Mouse (Mus musculus): ENCODE results near the gene Mapkapk2. TPM values are rescaled to one million over a fixed set of nuclear protein-coding genes. Genes with fewer than 3 reads are reported as not detected.

Mapkapk2 gene
- polyA plus RNA-seq, 1 experiment from 2014 or later, result 12.3 TPM

GRCm38 (mm10) chr1:131048946-131049345 lies 48.7 kb downstream of the Mapkapk2 start:
- ATAC-seq (ENCODE audit: low read depth), result no peak
- no peak overlapping the region for H3K4me2 ChIP-seq
- peaks cover 11% of the 10 kb centered on the region for H3K4me1 ChIP-seq (replicated peaks)
- H3K9ac ChIP-seq, result no peak overlapping the region
- no peak for DNase-seq
- no peaks in the 10 kb centered on the region for H3K27me3 ChIP-seq
- H3K9me3 ChIP-seq (replicated peaks), result no peaks in the 10 kb centered on the region
- peaks cover 3% of the 10 kb centered on the region; the same call in 1 of the 2 replicates for H3K36me3 ChIP-seq
- no peak overlapping the region for H3K27ac ChIP-seq
- no peak overlapping the region for H3K4me3 ChIP-seq (replicated peaks)
- 72% methylated on average over 8 of the region's 8 CpGs for WGBS (ENCODE audit: insufficient replicate concordance)

- DNase-seq (no peak), ATAC-seq (ENCODE audit: low read depth) (no peak)
- Histone ChIP-seq H3K4me1 (replicated peaks) (peaks cover 9% of the 10 kb centered on the region), H3K4me3 (replicated peaks) (no peak overlapping the region), H3K4me2 (no peak overlapping the region), H3K27me3 (no peaks in the 10 kb centered on the region), H3K9ac (no peak overlapping the region), H3K27ac (no peak overlapping the region), H3K9me3 (replicated peaks) (no peaks in the 10 kb centered on the region), H3K36me3 (no peaks in the 10 kb centered on the region; the same call in 1 of the 2 replicates)
- WGBS (ENCODE audit: insufficient replicate concordance), result 65% methylated on average over 6 of the region's 6 CpGs
These were observed 49.3 kb downstream of the Mapkapk2 start for GRCm38 (mm10) chr1:131048121-131048863.

DNA sequence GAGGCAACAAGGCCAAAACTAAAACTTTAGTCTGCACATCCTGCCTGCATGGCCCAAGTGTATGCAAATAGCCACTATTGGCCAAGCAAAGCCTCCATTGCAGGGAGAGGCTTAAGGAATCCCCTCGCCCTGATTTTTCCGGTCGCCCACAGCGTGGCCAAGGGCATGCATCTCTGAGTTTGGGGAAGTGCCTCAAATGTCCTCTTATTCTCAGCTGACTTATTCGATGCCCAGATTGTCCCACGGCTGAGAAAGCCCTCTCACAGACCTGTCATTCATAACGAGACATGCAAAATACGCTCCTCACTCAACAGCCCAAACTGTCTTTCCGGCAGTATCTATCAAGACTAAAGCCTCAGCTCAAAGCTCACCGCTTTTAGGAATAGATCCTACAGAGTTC lies 51.0 kb downstream of the Mapkapk2 start:
- DNase-seq, result no peak
- 69% methylated on average over 10 of the region's 10 CpGs for WGBS (ENCODE audit: insufficient replicate concordance)
- Histone ChIP-seq H3K27me3 (no peaks in the 10 kb centered on the region), H3K4me3 (replicated peaks) (no peak overlapping the region), H3K36me3 (no peaks in the 10 kb centered on the region), H3K4me1 (replicated peaks) (peaks cover 7% of the 10 kb centered on the region; the same call in 1 of the 2 replicates), H3K9ac (no peak overlapping the region; the same call in 1 of the 2 replicates), H3K9me3 (replicated peaks) (no peaks in the 10 kb centered on the region), H3K27ac (no peak overlapping the region), H3K4me2 (no peak overlapping the region)
- ATAC-seq (ENCODE audit: low read depth), result no peak

- no peaks in the 10 kb centered on the region; the same call in 1 of the 2 replicates for H3K4me1 ChIP-seq (replicated peaks)
- 70% methylated on average over 2 of the region's 2 CpGs for WGBS (ENCODE audit: insufficient replicate concordance)
- no peaks in the 10 kb centered on the region for H3K27me3 ChIP-seq
- no peaks in the 10 kb centered on the region for H3K9me3 ChIP-seq (replicated peaks)
- H3K4me3 ChIP-seq (replicated peaks), result no peak overlapping the region
- no peak overlapping the region for H3K9ac ChIP-seq
- no peak overlapping the region for H3K4me2 ChIP-seq
- ATAC-seq (ENCODE audit: low read depth) (no peak), DNase-seq (no peak)
- no peaks in the 10 kb centered on the region for H3K36me3 ChIP-seq
- no peak overlapping the region for H3K27ac ChIP-seq
These were observed 51.8 kb downstream of the Mapkapk2 start for GRCm38 (mm10) chr1:131045723-131046355.

- H3K9me3 ChIP-seq (replicated peaks), result no peaks in the 10 kb centered on the region
- no peak overlapping the region for H3K27ac ChIP-seq
- H3K4me1 ChIP-seq (replicated peaks), result no peaks in the 10 kb centered on the region
- whole genome bisulfite sequencing (ENCODE audit: insufficient replicate concordance), result 73% methylated on average over 4 of the region's 4 CpGs
- no peaks in the 10 kb centered on the region for H3K27me3 ChIP-seq
- H3K9ac ChIP-seq, result no peak overlapping the region
- DNase-seq (no peak), ATAC-seq (ENCODE audit: low read depth) (no peak)
- no peaks in the 10 kb centered on the region for H3K36me3 ChIP-seq
- no peak overlapping the region for H3K4me3 ChIP-seq (replicated peaks)
- no peak overlapping the region for H3K4me2 ChIP-seq
These were observed 54.0 kb downstream of the Mapkapk2 start for GRCm38 (mm10) chr1:131043636-131044035.

DNA sequence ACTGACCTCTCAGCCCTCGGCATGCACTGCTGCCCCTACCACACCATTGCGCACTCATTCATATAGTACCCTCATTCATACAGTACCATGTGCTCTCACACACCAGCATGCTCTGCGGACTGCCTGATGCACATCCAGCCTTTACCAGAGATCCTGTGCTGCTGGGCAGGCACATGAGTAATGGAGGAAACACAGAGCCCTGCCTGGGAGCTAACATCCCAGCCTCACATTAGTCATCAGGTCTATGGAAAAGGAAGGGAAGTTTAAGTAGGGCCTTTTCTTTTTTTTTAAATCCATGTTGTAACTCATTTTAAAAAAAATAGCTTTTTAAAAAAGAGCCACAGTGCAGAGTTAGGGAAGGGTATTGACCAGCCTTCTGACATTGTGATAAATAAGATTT lies 54.9 kb downstream of the Mapkapk2 start:
- Histone ChIP-seq H3K27me3 (no peaks in the 10 kb centered on the region), H3K27ac (no peak overlapping the region), H3K4me2 (no peak overlapping the region), H3K9me3 (replicated peaks) (no peaks in the 10 kb centered on the region), H3K9ac (no peak overlapping the region), H3K4me1 (replicated peaks) (no peaks in the 10 kb centered on the region), H3K36me3 (no peaks in the 10 kb centered on the region), H3K4me3 (replicated peaks) (no peak overlapping the region)
- ATAC-seq (ENCODE audit: low read depth) (no peak), DNase-seq (no peak)
- 72% methylated on average over 3 of the region's 3 CpGs for WGBS (ENCODE audit: insufficient replicate concordance)

DNA sequence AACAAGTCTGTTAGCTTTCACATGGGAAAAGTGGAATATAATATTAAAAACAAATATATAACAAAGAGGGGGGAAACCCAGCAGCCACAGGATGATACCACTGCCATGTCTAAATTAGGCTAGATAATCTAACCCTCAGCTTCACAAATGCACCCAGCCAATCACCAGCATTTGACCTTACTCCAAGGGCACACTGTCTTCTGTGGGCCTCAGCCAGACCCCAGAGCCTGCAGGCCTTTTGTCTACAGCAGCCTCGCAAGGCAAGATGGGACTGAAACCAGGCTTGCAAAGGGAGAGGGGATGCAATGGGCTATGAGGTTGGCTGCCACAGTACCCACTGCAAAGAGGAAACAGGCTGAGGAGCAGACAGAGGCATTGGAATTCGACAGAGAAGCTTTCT lies 55.4 kb downstream of the Mapkapk2 start:
- Histone ChIP-seq H3K27me3 (no peaks in the 10 kb centered on the region), H3K9me3 (replicated peaks) (no peaks in the 10 kb centered on the region), H3K4me1 (replicated peaks) (no peaks in the 10 kb centered on the region), H3K36me3 (no peaks in the 10 kb centered on the region), H3K9ac (no peak overlapping the region), H3K27ac (no peak overlapping the region), H3K4me3 (replicated peaks) (no peak overlapping the region), H3K4me2 (no peak overlapping the region)
- no peak for ATAC-seq (ENCODE audit: low read depth)
- no peak for DNase-seq
- 53% methylated on average over 2 of the region's 2 CpGs for WGBS (ENCODE audit: insufficient replicate concordance)

DNA sequence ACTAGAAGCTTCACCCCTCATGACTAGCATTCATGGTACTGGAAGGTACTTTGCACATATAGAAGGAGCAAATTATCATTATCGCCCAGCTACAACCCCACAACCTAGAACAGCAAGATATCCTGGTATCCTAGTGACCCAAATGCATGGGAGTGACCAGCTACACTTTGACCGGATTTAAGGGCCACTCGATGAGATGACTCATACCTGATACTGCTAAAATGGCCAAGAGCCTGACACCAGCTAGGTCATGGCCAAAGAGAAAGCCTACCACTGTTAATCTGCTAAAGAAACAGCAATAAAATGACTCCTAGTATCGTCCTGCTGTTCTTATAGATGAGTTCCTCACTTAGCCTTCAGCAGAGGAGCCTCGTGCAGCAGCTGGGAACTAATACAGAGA lies 58.1 kb downstream of the Mapkapk2 start:
- 65% methylated on average over 5 of the region's 5 CpGs for WGBS (ENCODE audit: insufficient replicate concordance)
- Histone ChIP-seq H3K36me3 (no peaks in the 10 kb centered on the region), H3K9me3 (replicated peaks) (no peaks in the 10 kb centered on the region), H3K27ac (no peak overlapping the region), H3K4me3 (replicated peaks) (no peak overlapping the region), H3K9ac (no peak overlapping the region), H3K4me1 (replicated peaks) (no peaks in the 10 kb centered on the region), H3K4me2 (no peak overlapping the region), H3K27me3 (no peaks in the 10 kb centered on the region)
- ATAC-seq (ENCODE audit: low read depth), result no peak
- no peak for DNase-seq

DNA sequence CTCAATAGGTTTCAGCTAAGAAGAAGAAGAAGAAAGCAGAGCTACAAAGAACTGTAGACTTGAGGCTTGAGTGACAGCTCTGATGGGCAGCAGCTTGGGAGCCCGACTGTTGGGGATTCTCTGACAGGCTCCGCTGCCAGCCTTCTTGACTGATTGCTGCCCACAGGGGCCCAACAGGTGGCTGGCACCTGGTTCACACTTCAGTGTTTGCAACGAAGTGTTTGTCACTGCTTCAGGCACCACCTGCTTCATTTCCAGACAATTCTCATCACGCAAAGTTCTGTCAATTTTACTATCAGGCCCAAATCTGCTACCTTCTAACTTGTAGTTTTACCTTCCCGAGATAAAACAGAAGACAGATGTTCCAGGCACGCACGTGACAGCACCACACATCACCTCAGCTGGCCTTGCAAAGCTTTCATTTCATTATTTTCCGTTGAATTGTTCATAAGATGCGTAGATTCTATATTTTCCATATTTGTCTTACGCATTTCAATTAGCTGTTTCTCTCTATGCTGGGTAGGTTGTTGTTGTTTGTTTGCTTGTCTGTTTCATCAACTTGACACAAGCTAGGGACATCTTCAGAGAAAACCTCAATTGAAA lies 59.1 kb downstream of the Mapkapk2 start:
- no peak overlapping the region for H3K27ac ChIP-seq
- no peaks in the 10 kb centered on the region for H3K4me1 ChIP-seq (replicated peaks)
- H3K4me3 ChIP-seq (replicated peaks), result no peak overlapping the region
- ATAC-seq (ENCODE audit: low read depth), result no peak
- no peak overlapping the region for H3K9ac ChIP-seq
- H3K4me2 ChIP-seq, result no peak overlapping the region
- 73% methylated on average over 10 of the region's 10 CpGs for WGBS (ENCODE audit: insufficient replicate concordance)
- H3K27me3 ChIP-seq, result no peaks in the 10 kb centered on the region
- no peaks in the 10 kb centered on the region for H3K36me3 ChIP-seq
- no peaks in the 10 kb centered on the region for H3K9me3 ChIP-seq (replicated peaks)
- no peak for DNase-seq

DNA sequence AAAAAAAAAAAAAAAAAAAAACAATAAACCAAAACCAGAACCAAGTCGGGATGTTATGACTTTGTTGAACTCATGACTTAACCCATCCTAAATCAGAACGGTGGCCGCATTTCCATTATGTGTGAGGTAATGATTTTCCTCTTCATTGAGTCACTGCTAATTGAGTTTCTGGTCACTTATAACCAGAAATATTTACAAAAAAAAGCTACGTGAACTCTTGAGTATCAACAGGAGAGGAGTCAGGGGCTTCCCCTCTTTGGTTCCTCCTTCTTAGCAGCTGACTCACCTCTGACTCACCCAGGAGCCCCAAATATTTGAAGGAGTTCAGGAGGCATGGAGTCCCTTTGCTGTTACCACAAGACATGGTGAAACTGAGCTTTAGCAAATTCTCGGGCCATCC lies 59.6 kb downstream of the Mapkapk2 start:
- H3K4me1 ChIP-seq (replicated peaks), result no peaks in the 10 kb centered on the region
- no peaks in the 10 kb centered on the region for H3K27me3 ChIP-seq
- no peak overlapping the region for H3K27ac ChIP-seq
- no peaks in the 10 kb centered on the region for H3K36me3 ChIP-seq
- no peak for ATAC-seq (ENCODE audit: low read depth)
- H3K4me3 ChIP-seq (replicated peaks), result no peak overlapping the region
- H3K9ac ChIP-seq, result no peak overlapping the region
- no peaks in the 10 kb centered on the region for H3K9me3 ChIP-seq (replicated peaks)
- DNase-seq, result no peak
- H3K4me2 ChIP-seq, result no peak overlapping the region
- 72% methylated on average over 5 of the region's 5 CpGs for WGBS (ENCODE audit: insufficient replicate concordance)

DNA sequence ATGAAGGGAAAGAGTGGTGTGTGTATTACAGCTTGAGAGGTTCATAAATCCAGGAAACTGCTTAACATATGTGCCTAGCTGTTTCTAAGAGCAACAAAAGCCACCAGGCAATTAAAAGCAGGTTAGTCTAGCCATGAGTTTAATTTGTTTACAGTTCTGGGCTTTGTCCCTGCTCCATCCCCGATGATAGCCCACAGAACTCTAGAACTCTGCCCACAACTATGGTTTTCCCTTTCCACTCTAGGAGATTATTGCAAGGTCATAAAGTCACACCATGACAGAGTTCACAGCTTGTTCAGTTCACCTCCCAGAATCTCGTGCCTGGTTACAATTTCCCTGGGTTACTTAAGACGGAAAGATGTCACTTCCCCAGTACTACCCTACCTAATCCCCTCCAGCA lies 66.4 kb downstream of the Mapkapk2 start:
- H3K4me2 ChIP-seq, result no peak overlapping the region
- 54% methylated on average over 3 of the region's 3 CpGs for WGBS (ENCODE audit: insufficient replicate concordance)
- peaks cover 23% of the 10 kb centered on the region for H3K4me1 ChIP-seq (replicated peaks)
- H3K36me3 ChIP-seq, result no peaks in the 10 kb centered on the region
- no peak for ATAC-seq (ENCODE audit: low read depth)
- H3K9me3 ChIP-seq (replicated peaks), result no peaks in the 10 kb centered on the region
- no peak overlapping the region for H3K9ac ChIP-seq
- no peaks in the 10 kb centered on the region for H3K27me3 ChIP-seq
- no peak for DNase-seq
- no peak overlapping the region for H3K4me3 ChIP-seq (replicated peaks)
- no peak overlapping the region for H3K27ac ChIP-seq

Data from liver, embryonic 13.5 days (tissue).